Mouse (Mus musculus) right cerebral cortex, adult 18-20 months (tissue): ENCODE data around the gene Setd7.

Source experiments
- DNase-seq: peaks from one replicate; pipeline ENCODE4 v3.0.0; 2022; ENCODE audit warnings: mixed read lengths

Setd7 gene

DNA sequence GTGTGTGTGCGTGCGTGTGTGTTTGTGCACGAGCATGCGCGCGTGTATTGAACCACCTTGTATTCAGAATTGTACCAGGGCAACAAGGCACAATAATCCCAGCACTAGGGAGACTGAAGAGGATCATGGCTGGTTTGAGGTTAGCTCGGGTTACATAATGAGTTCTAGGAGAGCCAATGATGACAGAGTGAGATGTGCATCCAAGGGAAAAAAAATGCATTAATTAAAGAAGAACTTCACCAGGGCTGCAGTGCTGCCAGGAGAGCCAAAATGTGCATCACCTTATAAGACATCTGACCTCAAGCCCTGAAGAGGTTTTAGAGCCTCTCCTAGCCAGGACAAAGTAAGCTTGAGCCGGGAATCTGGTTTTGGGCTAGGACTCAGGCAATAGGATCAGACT lies 5.1 kb downstream of the Setd7 start:
- no peak for DNase-seq

- no peak for DNase-seq
Measured at GRCm38 (mm10) chr3:51554836-51555235, 5.8 kb downstream of the Setd7 start.

DNA sequence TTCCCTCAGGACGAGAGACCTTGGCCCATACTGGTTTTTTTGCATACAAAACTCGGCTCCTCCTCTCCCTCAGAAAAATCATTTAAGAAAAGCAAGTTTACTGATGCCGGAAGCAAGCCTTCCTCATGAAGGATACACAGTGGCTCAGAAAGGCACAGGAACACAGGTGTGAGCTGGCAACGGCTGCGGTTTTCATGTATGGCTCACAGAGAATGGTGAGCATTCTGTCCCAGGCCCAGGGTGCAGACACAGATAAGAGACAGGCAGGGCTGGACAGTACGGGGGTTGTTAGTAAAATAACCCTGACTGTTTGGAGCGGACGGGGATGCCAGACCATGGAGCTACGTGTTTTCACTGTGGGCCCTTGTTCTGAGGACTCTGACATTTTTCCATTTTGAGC lies 6.6 kb downstream of the Setd7 start:
- DNase-seq = no peak

DNA sequence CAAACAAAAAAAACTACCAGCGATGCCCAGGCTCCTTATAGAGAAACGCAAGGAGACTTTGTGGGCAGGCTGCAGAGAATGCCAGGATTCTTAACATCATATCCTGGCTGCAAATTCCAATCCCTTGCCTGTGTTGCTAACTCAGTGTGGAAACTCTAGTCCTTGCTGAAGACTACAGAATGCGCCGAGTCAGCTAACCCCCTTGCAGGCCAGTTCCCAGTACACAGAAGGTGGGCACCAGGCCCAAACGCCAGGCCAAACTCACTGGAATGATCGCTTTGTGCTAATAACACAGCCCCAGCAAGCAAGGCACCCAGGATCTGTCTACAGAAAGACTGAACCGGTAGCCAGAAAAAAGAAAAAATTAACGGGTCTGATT lies 7.2 kb downstream of the Setd7 start:
- peak; percentile 33 for DNase-seq

DNA sequence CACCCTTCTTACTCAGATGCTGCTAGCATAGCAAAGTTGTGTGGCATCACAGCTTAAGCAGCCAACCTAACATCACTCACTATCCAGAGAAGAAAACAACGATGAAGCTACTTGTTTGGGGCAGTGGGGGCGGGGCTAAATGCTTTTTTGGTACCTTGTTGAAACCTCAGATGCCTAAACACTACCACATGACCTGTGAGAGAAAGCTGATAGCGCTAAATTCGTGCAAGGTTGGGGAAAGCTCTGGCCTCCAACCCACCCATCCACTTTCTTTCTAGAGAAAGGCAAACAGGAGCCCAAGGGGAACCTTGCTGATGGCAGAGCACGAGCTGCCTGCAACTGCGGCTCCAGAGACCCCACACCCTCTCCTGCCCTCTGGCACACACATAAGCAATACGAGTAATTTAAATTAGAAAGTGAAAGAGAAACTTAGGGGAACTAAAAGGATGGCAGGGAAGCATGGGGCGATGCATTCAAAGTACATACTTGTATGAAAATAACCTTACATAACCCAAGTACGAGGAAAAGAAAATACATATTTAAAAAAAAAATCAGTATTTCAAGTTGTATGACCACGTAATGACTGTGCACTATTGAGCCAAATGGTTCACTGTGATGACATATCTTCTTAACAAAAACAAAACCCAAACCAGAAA lies 7.7 kb downstream of the Setd7 start:
- no peak for DNase-seq

- DNase-seq = no peak
Measured at GRCm38 (mm10) chr3:51552197-51552596, 8.5 kb downstream of the Setd7 start.

- DNase-seq = no peak
Measured at GRCm38 (mm10) chr3:51548987-51549579, 11.6 kb downstream of the Setd7 start.

DNA sequence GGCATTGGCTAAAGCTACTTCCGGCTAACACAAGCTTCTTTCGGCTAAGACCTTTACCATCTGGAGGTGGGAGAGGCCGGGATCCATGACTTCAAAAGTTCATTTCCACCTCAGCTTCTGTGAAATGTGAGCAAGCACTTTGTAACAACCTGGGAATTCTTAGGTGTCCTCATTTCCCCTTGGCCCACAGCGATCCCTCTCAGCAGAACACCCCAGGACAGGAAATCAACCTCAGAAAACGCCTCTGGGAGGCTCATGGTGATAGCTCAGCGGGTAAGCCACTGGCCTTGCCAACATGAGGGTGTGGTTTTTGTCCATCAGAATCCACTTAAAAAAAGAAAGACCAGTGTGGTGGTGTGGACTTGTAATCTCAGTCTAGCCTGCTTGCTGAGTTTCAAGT lies 13.1 kb downstream of the Setd7 start:
- no peak for DNase-seq

DNA sequence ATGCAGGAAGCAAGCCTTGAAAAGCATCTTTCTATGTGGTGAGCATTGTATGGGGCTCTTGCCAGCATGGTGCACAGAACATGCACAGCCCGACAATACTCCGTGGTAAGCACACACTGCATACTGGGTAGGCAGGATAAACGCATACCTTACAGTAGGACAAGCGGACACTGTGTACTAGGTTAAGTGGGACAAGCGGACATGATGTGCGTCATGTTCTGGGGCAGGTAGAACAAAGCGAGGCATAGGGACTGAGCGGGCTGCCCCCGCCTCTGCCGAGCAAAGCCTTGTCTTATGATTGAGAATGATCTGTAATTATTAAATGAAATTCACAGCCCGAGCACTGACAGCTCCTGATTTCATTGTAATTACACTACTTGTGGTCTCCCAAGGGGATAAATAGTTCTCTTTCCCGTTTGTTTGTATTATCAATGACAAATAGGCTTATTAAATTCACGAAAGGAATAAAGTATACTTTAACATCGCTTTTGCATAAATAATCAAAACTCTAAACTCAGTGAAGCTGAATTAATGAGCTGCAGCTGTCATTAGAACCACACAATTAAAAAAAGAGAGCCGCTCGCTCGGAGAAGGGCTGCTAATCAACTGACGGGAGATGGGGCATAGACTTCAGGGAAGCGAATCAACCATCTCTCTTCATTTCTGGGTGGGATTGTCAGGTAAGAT lies 16.1 kb downstream of the Setd7 start:
- no peak for DNase-seq

GRCm38 (mm10) chr3:51540659-51541058 lies 20.0 kb downstream of the Setd7 start:
- no peak for DNase-seq

GRCm38 (mm10) chr3:51539567-51540408 lies 20.9 kb downstream of the Setd7 start:
- peak; percentile 57 for DNase-seq

DNA sequence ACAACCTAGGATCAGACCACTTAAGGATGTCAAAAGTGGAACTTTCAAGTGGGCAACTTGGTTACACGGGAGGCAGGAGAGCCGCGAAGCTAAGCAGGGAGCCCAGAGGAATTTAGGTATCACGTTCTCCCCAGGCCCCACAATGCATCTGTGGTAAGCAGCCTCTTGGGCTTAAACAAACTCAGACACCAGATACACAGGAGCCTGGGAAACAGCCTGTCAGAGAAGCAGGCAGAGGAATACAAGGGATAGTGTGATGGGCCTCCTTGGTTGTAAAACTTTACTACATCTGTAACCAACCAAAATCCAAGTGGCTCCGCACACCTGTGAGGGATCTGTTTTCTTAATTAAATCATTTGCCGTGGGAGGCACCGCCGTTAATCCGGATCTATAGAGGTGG lies 26.7 kb downstream of the Setd7 start:
- DNase-seq = no peak

DNA sequence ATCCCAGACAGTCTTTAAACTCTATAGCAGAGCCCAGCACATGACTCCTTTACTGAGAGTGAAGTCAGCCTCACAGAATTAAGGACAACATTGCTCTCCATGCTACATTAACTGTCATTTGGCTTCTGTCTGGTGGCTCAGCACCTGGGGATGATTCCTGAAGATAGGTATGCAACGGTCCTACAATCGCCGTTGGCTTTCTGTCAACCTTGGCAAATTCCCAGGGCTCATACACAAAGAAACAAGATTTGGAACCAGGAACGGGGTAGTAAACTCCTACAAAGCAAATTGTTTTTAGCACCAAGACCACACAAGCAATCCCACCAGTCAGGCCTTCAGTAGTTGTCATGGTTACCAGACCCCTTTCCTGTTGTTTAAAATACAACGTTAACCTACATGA lies 27.1 kb downstream of the Setd7 start:
- no peak for DNase-seq

- no peak for DNase-seq
Measured at GRCm38 (mm10) chr3:51532282-51532620, 28.4 kb downstream of the Setd7 start.

- no peak for DNase-seq
Measured at GRCm38 (mm10) chr3:51531473-51532281, 29.0 kb downstream of the Setd7 start.

GRCm38 (mm10) chr3:51526891-51527290 lies 33.8 kb downstream of the Setd7 start:
- peak; percentile 87 for DNase-seq

GRCm38 (mm10) chr3:51525186-51525785 lies 35.4 kb downstream of the Setd7 start:
- no peak for DNase-seq

DNA sequence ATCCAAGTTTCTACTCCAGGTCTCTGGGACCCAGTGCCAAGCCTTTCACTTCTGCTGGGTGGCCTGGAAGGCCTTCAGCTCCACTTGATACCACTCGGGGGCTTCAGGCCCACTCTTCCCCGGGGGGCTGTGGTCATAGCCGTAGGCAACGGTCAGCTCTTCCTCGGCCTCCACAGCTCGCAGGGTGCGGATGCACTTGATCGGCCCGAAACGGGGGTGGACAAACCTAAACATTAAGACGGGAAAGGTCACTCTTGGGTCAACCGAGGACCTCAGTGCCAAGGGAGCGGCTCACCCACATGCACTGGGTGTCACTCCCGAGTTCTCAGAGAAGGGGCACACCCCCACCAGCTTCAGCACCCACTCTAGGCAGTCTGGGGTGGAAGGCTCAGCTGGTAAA lies 39.4 kb downstream of the Setd7 start:
- no peak for DNase-seq

DNA sequence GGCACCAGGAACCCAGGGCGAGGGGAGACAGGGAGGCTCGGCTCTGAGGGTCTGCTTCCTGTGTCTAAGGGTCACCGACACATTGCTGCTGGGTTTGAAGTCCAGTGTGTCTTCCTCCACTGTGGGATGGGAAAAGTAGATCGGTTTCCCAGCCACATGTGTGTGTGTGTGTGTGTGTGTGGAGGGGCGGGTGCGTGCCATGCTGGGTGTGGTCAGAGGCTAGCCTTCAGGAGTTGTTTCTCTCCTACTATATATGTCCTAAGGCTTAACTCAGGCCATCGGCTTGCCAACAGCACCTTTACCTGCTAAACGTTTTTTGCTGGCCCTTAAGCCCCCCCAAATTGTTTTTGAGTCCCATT lies 41.9 kb downstream of the Setd7 start:
- DNase-seq = no peak

DNA sequence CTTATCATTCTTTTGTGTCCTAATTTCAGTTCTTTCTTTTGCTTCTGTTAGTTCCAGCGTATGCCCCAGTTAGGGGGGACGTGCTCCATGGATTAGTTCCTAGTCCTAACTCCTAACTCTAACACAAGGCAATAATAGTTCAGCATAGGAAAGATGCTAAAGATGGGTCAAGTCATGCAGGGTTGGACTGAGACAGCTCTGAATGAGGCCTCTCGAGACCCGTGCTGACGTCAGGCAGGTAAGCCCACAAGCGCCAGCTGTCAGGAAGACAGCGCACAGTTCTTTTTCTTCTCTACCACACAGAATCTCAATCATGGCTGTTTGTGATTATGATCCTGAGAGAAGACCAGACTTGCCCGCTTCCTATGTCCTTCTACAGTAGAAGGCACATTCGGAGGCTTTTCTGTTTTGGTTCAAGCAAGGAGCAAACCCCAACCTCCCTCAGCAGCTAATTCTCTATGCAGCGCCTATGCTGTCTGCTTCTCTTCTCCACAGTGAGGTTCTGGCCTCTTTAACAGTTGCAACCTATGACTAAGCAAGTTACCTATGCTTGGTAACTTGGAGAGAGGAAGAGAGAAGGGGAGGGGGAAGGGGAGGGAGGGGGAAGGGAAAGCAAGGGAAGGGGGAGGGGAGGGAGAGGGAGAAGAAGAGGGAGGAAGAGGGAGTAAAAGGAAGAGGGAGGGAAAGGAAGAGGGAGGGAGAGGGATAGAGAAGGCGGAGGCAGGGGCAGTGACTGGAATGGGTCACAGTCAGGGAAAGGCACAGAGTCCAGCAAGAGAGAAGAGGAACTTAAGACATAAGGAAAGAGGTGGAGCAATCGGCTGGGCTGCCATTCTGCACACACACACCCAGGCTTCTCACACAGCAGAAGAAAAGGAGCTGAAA lies 42.6 kb downstream of the Setd7 start:
- DNase-seq = no peak

DNA sequence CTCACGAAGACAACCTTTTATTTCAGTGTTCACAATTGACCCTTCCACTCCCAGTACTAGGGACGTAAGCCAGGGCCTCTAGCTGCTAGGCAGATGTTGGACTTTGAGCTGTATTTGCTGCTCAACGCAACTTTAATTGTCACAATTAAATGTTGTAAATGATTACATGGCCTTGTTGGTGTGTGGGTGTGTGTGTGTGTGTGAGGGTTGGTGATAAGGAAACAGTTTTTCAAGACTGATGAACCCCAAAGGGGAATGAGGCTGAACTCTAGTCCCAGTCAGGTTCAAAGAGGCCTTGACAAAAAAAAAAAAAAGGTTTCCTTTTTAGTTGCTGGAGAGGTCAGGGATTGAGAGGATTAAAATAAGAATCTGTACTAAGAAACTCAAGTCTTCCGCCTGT lies 43.2 kb downstream of the Setd7 start:
- DNase-seq = no peak
